Mouse (Mus musculus) myocyte (in vitro differentiated cells): ENCODE measurements around the gene Kbtbd12. TPM values are rescaled to one million over a fixed set of nuclear protein-coding genes. Genes with fewer than 3 reads are reported as not detected.
A peak's percentile ranks its signal among the peaks of the same experiment; 100 is the strongest.

Experiments used
- H3K27me3 ChIP-seq: one replicate; pipeline ENCODE4 v1.6.1; 2011; ENCODE audit not compliant: control insufficient read depth, insufficient read depth, insufficient read length
- H3K36me3 ChIP-seq: one replicate; pipeline ENCODE4 v1.6.1; 2011; ENCODE audit not compliant: control insufficient read depth, insufficient read depth
- H3K4me2 ChIP-seq: one replicate; pipeline ENCODE4 v1.6.1; 2011; ENCODE audit warnings: low read depth, control low read depth
- H3K4me3 ChIP-seq: one replicate; pipeline ENCODE4 v1.5.1; 2011; ENCODE audit warnings: mild to moderate bottlenecking, control low read depth, moderate library complexity
- H3K79me2 ChIP-seq: one replicate; pipeline ENCODE4 v1.6.1; 2011; ENCODE audit not compliant: control insufficient read depth, insufficient read depth
- H3ac ChIP-seq: one replicate; pipeline ENCODE4 v1.6.1; 2011; ENCODE audit not compliant: control insufficient read depth, insufficient read length
- CEBPB ChIP-seq: IDR thresholded peaks from 2 replicates; pipeline ENCODE4 v1.6.1; 2011; ENCODE audit warnings: mild to moderate bottlenecking, moderate library complexity; ENCODE audit not compliant: poor library complexity, insufficient read depth, severe bottlenecking
- E2F4 ChIP-seq: IDR thresholded peaks from one replicate; pipeline ENCODE4 v1.6.1; 2011; ENCODE audit warnings: mild to moderate bottlenecking, control low read depth, moderate library complexity; ENCODE audit not compliant: insufficient read depth
- MAX ChIP-seq: IDR thresholded peaks from one replicate; pipeline ENCODE4 v1.6.1; 2011; ENCODE audit warnings: low read depth, mild to moderate bottlenecking, control low read depth
- MYOD1 ChIP-seq, 3 experiments: IDR thresholded peaks; one replicate each; pipeline ENCODE4 v1.6.1; 2011; ENCODE audit warnings: control low read depth in 2 of 3, low read depth in 2 of 3, mild to moderate bottlenecking in 2 of 3, moderate library complexity in 1 of 3; ENCODE audit not compliant: insufficient read length in 2 of 3, control insufficient read depth in 1 of 3
- MYOG ChIP-seq, 3 experiments: IDR thresholded peaks; one replicate each; pipeline ENCODE4 v1.6.1; 2011; ENCODE audit warnings: control low read depth in 2 of 3, low read depth in 2 of 3, mild to moderate bottlenecking in 2 of 3; ENCODE audit not compliant: insufficient read length in 2 of 3, control insufficient read depth in 1 of 3, insufficient read depth in 1 of 3
- POLR2A ChIP-seq: IDR thresholded peaks from one replicate; pipeline ENCODE4 v1.6.1; 2011; ENCODE audit warnings: low read depth, mild to moderate bottlenecking, control low read depth, moderate library complexity; ENCODE audit not compliant: insufficient read length
- POLR2AphosphoS2 ChIP-seq: IDR thresholded peaks from one replicate; pipeline ENCODE4 v1.6.1; 2011; ENCODE audit warnings: low read depth, control low read depth; ENCODE audit not compliant: insufficient read length
- REST ChIP-seq: IDR thresholded peaks from one replicate; pipeline ENCODE4 v1.6.1; 2011; ENCODE audit warnings: mild to moderate bottlenecking, control low read depth, moderate library complexity; ENCODE audit not compliant: insufficient read depth, insufficient read length
- SRF ChIP-seq: IDR thresholded peaks from one replicate; pipeline ENCODE4 v1.6.1; 2011; ENCODE audit warnings: low read depth; ENCODE audit not compliant: control insufficient read depth, insufficient read length
- TCF12 ChIP-seq: IDR thresholded peaks from one replicate; pipeline ENCODE4 v1.6.1; 2011; ENCODE audit warnings: mild to moderate bottlenecking, control low read depth; ENCODE audit not compliant: poor library complexity, insufficient read depth, severe bottlenecking
- TCF3 ChIP-seq: IDR thresholded peaks from one replicate; pipeline ENCODE4 v1.6.1; 2011; ENCODE audit warnings: low read depth, control low read depth; ENCODE audit not compliant: insufficient read length
- USF1 ChIP-seq: IDR thresholded peaks from one replicate; pipeline ENCODE4 v1.6.1; 2011; ENCODE audit warnings: low read depth, mild to moderate bottlenecking, control low read depth, moderate library complexity
- polyA plus RNA-seq: library from polyadenylated mRNA; unstranded; fragments of >200 nt; fragmentation: generic; extraction: Trizol; gene quantifications from one replicate; pipeline ENCODE4 v1.2.1, GENCODE M21; 2012; ENCODE audit warnings: missing spikeins

Gene Kbtbd12
- polyA plus RNA-seq, 1 experiment: 1.3 TPM

GRCm38 (mm10) chr6:88588581-88589256 is 49.0 kb downstream of the Kbtbd12 start:
- no peaks in the 10 kb centered on the region for H3K79me2 ChIP-seq
- no peak overlapping the region for H3K4me2 ChIP-seq
- H3ac ChIP-seq: no peak overlapping the region
- no peaks in the 10 kb centered on the region for H3K36me3 ChIP-seq
- no peak overlapping the region for H3K4me3 ChIP-seq
- no peaks in the 10 kb centered on the region for H3K27me3 ChIP-seq
- TF ChIP-seq TCF3: no peak
- no peak for TF ChIP-seq SRF
- no peak for TF ChIP-seq POLR2A
- no peak for TF ChIP-seq USF1
- no peak for TF ChIP-seq CEBPB
- no peak for TF ChIP-seq MAX

- H3K79me2 ChIP-seq: no peaks in the 10 kb centered on the region
- H3ac ChIP-seq: no peak overlapping the region
- H3K27me3 ChIP-seq: no peaks in the 10 kb centered on the region
- H3K36me3 ChIP-seq: no peaks in the 10 kb centered on the region
- peak overlapping the region; percentile 52 for H3K4me2 ChIP-seq
- TF ChIP-seq TCF12 (peak; percentile 53), MYOD1 (IDR thresholded peaks at IDR 0.05; ENCODE audit: control insufficient read depth in 1 of 3, insufficient read length in 2 of 3, low read depth in 2 of 3) (peak; percentile 80 to 98 (median 98)), TCF3 (peak; percentile 56), MYOG (IDR thresholded peaks at IDR 0.05; ENCODE audit: control insufficient read depth in 1 of 3, insufficient read depth in 1 of 3, insufficient read length in 2 of 3, low read depth in 2 of 3) (peak in 2 of 3 experiments; percentile 43 to 78), E2F4 (no peak)
- no peak overlapping the region for H3K4me3 ChIP-seq
Measured at GRCm38 (mm10) chr6:88587091-88587490, 50.7 kb downstream of the Kbtbd12 start.

GRCm38 (mm10) chr6:88583950-88584349 is 53.8 kb downstream of the Kbtbd12 start:
- Histone ChIP-seq H3K36me3 (no peaks in the 10 kb centered on the region), H3K79me2 (no peaks in the 10 kb centered on the region), H3K27me3 (no peaks in the 10 kb centered on the region), H3ac (no peak overlapping the region), H3K4me2 (peak overlapping the region; percentile 47), H3K4me3 (no peak overlapping the region)
- TF ChIP-seq SRF (peak; percentile 60), POLR2A (no peak)

GRCm38 (mm10) chr6:88576495-88576894 is 61.3 kb downstream of the Kbtbd12 start:
- TF ChIP-seq USF1 (no peak), CEBPB (no peak), REST (no peak), POLR2AphosphoS2 (no peak), TCF12 (no peak)
- Histone ChIP-seq H3K27me3 (no peaks in the 10 kb centered on the region), H3ac (no peak overlapping the region), H3K4me2 (no peak overlapping the region), H3K79me2 (no peaks in the 10 kb centered on the region), H3K36me3 (no peaks in the 10 kb centered on the region), H3K4me3 (no peak overlapping the region)

GRCm38 (mm10) chr6:88566676-88567075 is 71.1 kb downstream of the Kbtbd12 start:
- no peaks in the 10 kb centered on the region for H3K36me3 ChIP-seq
- no peaks in the 10 kb centered on the region for H3K27me3 ChIP-seq
- no peaks in the 10 kb centered on the region for H3K79me2 ChIP-seq
- H3K4me2 ChIP-seq: no peak overlapping the region
- TF ChIP-seq SRF (no peak), E2F4 (no peak), REST (no peak), MYOG (IDR thresholded peaks at IDR 0.05; ENCODE audit: control insufficient read depth in 1 of 3, insufficient read depth in 1 of 3, insufficient read length in 2 of 3, low read depth in 2 of 3) (no peak), USF1 (no peak), TCF12 (no peak)
- H3K4me3 ChIP-seq: no peak overlapping the region
- H3ac ChIP-seq: no peak overlapping the region

- no peaks in the 10 kb centered on the region for H3K79me2 ChIP-seq
- no peaks in the 10 kb centered on the region for H3K27me3 ChIP-seq
- no peaks in the 10 kb centered on the region for H3K36me3 ChIP-seq
- no peak overlapping the region for H3ac ChIP-seq
- no peak overlapping the region for H3K4me2 ChIP-seq
- TF ChIP-seq POLR2A (no peak), TCF3 (no peak), CEBPB (no peak), REST (no peak), MYOG (IDR thresholded peaks at IDR 0.05; ENCODE audit: control insufficient read depth in 1 of 3, insufficient read depth in 1 of 3, insufficient read length in 2 of 3, low read depth in 2 of 3) (no peak), MAX (no peak), USF1 (no peak), E2F4 (no peak), MYOD1 (IDR thresholded peaks at IDR 0.05; ENCODE audit: control insufficient read depth in 1 of 3, insufficient read length in 2 of 3, low read depth in 2 of 3) (no peak), SRF (no peak), POLR2AphosphoS2 (no peak)
- no peak overlapping the region for H3K4me3 ChIP-seq
Measured at GRCm38 (mm10) chr6:88565033-88565432, 72.7 kb downstream of the Kbtbd12 start.
